Mouse (Mus musculus): ENCODE results near the gene Klhdc9. TPM values are rescaled to one million over a fixed set of nuclear protein-coding genes. Genes with fewer than 3 reads are reported as not detected.

The Klhdc9 gene
- 8.8 and 10.4 TPM in 2 replicates for polyA plus RNA-seq (2012; rRNA removed)

DNA sequence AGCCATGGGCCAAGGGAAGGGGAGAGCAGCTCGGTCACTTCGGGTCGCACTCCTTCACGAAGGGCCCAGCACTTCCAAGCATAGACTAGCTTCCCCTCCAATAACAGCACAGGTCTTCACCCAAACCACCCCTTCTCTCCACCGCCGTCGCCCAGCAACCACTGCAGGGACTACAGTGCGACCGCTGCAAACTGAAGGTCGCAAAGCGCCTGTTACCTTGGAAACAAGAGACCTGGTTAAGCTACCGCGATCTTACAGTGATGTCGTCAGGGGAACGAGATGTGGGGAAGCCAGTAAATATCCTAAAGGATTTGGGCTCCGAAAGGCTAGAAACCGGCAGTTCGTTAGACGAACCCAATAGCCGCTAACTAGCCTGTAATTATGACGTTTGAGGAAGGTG is at the start of gene Klhdc9:
Gene Klhdc9 (minus strand): TSS at position 143 of the 400 bp plus-strand sequence.
- Histone ChIP-seq H3K4me3 (ENCODE audit: insufficient read depth, low read length) (peak within 1 kb of the TSS; percentile 61), H3K4me1 (ENCODE audit: control insufficient read depth, insufficient read depth, low read length) (0 out of 2 replicates have a peak, but pooled peaks cover 1% of the 10 kb centered on the region), H3K27ac (ENCODE audit: insufficient read depth, low read length) (peak within 1 kb of the TSS; percentile 80)
- TF ChIP-seq POLR2A (IDR thresholded peaks at IDR 0.05; ENCODE audit: extremely low read depth, insufficient read depth, low read length) (peak; percentile 82), CTCF (IDR thresholded peaks at IDR 0.05; ENCODE audit: extremely low read depth, insufficient read depth, low read length) (no peak)

DNA sequence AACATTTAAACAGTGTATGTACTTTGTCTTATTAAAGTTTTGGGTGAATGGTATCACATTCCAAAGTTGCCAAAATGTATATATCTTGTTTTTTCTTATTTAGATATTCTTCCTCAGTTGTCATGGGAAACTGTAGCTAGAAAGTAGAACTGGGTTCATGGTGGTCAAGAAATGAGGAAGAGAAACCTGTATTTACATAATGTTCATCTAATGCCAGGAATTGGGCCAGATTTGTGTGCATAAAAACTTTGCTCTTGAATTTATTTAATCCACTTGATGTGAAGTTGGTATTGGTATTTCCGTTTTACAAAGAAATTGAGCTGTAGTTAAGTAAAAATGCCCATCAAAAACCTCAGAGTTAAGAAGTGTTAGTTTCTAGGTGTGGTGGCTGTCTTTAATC is 49.6 kb upstream of the Klhdc9 start:
- H3K4me1 ChIP-seq (ENCODE audit: control insufficient read depth, insufficient read depth, low read length) = no peaks in the 10 kb centered on the region; the same call in 1 of the 2 replicates
- no peak for TF ChIP-seq CTCF (IDR thresholded peaks at IDR 0.05; ENCODE audit: extremely low read depth, insufficient read depth, low read length)
- TF ChIP-seq POLR2A (IDR thresholded peaks at IDR 0.05; ENCODE audit: extremely low read depth, insufficient read depth, low read length) = no peak
- no peak overlapping the region for H3K27ac ChIP-seq (ENCODE audit: insufficient read depth, low read length)
- no peak overlapping the region; the same call in 1 of the 2 replicates for H3K4me3 ChIP-seq (ENCODE audit: insufficient read depth, low read length)

DNA sequence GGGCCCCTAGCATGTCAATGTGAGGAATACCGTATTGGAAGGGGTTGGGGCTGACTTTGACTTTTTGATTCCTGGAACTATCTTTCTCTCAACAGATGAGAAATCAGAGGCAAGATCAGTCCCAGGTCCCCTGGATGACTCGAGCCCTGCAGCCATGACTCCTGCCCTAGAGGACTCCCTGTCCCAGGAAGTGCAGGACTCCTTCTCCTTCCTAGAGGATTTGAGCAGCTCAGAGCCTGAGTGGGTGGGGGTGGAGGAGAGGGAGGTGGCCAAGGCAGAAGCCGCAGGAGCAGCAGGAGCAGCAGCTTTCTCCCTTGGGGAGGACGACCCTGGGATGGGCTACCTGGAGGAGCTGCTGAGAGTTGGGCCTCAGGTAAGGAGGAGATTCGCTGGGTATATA is 46.7 kb upstream of the Klhdc9 start:
- H3K4me3 ChIP-seq (ENCODE audit: insufficient read depth, low read length) = no peak overlapping the region
- H3K4me1 ChIP-seq (ENCODE audit: control insufficient read depth, insufficient read depth, low read length) = no peaks in the 10 kb centered on the region
- TF ChIP-seq POLR2A (IDR thresholded peaks at IDR 0.05; ENCODE audit: extremely low read depth, insufficient read depth, low read length) (no peak), CTCF (IDR thresholded peaks at IDR 0.05; ENCODE audit: extremely low read depth, insufficient read depth, low read length) (no peak)
- H3K27ac ChIP-seq (ENCODE audit: insufficient read depth, low read length) = no peak overlapping the region

DNA sequence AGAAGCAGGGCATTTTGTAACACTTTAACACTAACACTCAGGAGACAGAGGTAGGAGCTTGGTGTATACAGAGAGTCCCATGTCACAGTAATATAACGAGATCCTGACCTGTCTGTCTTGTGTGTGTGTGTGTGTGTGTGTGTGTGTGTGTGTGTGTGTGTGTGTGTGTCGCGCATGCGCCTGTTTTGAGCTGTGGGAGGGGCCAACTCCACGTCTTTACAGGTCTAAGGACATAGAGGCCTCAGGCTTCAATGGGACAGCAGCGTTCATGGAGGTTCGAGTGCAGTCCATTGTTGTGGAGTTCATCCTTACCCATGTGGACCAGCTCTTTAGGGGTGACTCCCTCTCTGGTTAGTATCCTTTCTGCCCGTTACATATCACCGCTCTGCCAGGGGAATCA is 42.4 kb upstream of the Klhdc9 start:
- no peak overlapping the region for H3K27ac ChIP-seq (ENCODE audit: insufficient read depth, low read length)
- no peaks in the 10 kb centered on the region for H3K4me1 ChIP-seq (ENCODE audit: control insufficient read depth, insufficient read depth, low read length)
- no peak for TF ChIP-seq POLR2A (IDR thresholded peaks at IDR 0.05; ENCODE audit: extremely low read depth, insufficient read depth, low read length)
- H3K4me3 ChIP-seq (ENCODE audit: insufficient read depth, low read length) = no peak overlapping the region

DNA sequence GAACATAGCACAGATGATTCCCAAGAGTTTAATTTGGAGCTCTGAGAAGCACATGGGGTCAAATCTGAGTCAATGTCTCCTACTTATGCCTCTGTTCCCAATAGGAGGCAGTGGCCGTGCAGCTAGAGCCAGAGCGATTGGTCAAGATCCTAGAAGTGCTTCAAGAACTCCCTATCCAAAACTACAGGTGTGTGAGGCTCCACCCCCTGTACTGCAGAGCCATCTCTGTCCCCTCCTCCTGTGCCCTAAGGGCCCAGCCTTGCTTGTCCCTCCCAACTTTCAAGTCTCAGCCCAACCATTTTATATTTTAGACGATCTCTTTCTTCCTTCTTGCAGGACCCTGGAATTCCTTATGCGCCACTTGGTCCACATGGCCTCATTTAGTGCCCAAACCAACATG is 41.2 kb upstream of the Klhdc9 start:
- Histone ChIP-seq H3K4me3 (ENCODE audit: insufficient read depth, low read length) (no peak overlapping the region), H3K27ac (ENCODE audit: insufficient read depth, low read length) (no peak overlapping the region), H3K4me1 (ENCODE audit: control insufficient read depth, insufficient read depth, low read length) (no peaks in the 10 kb centered on the region)
- TF ChIP-seq CTCF (IDR thresholded peaks at IDR 0.05; ENCODE audit: extremely low read depth, insufficient read depth, low read length) (no peak), POLR2A (IDR thresholded peaks at IDR 0.05; ENCODE audit: extremely low read depth, insufficient read depth, low read length) (no peak)

DNA sequence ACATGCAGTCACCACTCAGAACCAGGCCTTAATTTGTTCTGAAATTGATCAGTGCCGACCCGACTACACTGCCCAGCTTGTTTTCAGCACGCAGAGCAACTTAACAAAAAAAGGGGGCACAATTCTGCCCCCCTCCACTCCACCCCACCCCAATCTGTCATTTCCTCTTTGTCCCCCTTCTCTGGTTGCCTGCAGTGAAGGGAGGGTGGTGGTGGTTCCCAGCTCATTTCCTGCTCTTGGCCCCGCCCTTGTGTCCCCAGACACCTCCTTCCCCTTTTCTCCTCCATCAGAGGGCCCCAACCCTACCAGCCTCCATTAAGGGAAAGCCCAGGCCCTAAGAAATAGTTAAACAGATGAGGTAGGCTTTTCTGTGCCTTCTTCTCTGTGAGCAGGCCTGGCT is 29.5 kb upstream of the Klhdc9 start:
- H3K4me3 ChIP-seq (ENCODE audit: insufficient read depth, low read length) = no peak overlapping the region
- H3K4me1 ChIP-seq (ENCODE audit: control insufficient read depth, insufficient read depth, low read length) = no peaks in the 10 kb centered on the region
- no peak for TF ChIP-seq POLR2A (IDR thresholded peaks at IDR 0.05; ENCODE audit: extremely low read depth, insufficient read depth, low read length)
- TF ChIP-seq CTCF (IDR thresholded peaks at IDR 0.05; ENCODE audit: extremely low read depth, insufficient read depth, low read length) = no peak
- H3K27ac ChIP-seq (ENCODE audit: insufficient read depth, low read length) = no peak overlapping the region

DNA sequence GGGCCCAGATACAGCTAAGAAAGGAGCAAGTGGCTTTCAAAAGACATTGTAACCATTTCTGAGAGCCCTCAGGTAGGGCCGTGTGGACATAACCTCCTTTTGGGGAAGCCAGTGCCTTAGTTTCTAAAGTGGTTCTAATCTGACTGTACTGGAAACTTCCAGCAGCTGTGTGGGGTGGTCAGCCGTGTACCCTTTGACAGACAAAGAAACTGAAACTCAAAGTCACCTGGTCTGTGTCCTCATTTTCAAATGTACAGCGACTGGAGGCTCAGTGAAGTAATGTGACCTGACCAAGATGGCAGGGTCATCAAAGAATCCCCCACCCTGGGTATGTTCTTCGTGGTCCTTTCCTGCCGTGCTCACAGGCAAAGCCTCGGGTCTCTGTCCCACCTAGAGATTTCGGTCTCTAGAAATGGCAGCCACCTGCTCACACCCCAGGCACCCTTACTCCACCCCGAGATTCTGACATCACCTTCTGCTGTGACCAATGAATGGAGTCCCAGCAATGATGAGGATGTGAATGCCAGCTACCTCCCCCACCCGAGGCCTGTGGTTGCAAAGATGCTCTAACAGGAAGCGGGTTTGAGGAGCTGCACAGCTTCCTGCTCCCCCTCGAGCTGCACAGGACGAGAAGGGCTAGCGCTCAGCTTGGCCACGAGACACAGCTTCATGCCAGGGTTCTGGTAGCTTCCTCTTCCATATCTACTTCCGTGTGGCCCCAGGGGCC is 27.9 kb upstream of the Klhdc9 start, which contains the start of gene Arhgap30:
Gene Arhgap30 (plus strand): TSS at position 579 of the 727 bp plus-strand sequence.
- TF ChIP-seq POLR2A (IDR thresholded peaks at IDR 0.05; ENCODE audit: extremely low read depth, insufficient read depth, low read length) (no peak), CTCF (IDR thresholded peaks at IDR 0.05; ENCODE audit: extremely low read depth, insufficient read depth, low read length) (no peak)
- H3K4me1 ChIP-seq (ENCODE audit: control insufficient read depth, insufficient read depth, low read length) = no peaks in the 10 kb centered on the region
- H3K27ac ChIP-seq (ENCODE audit: insufficient read depth, low read length) = no peak within 1 kb of the TSS
- peak within 1 kb of the TSS; percentile 17; the same call in 1 of the 2 replicates for H3K4me3 ChIP-seq (ENCODE audit: insufficient read depth, low read length)

DNA sequence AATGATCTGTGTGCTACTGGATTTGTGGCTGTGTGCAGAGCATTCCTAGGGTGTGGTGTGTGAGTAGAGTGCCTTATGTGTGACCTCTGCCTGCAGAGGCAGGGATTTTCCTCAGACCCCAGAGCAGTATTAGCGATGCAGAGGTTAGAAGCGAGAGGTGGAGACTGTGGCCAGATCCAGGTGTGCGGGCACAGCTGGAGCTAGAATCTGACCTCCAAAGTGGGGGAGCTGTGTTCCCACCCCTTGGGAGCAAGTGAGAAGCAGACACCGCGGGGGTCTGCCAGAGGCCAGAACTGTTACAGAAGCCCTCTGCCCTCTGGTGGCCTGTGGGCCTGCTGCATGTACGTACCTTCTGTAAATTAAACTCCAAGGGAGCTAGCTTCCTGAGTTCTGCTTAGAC is 26.5 kb upstream of the Klhdc9 start:
- no peak overlapping the region for H3K27ac ChIP-seq (ENCODE audit: insufficient read depth, low read length)
- no peak for TF ChIP-seq POLR2A (IDR thresholded peaks at IDR 0.05; ENCODE audit: extremely low read depth, insufficient read depth, low read length)
- TF ChIP-seq CTCF (IDR thresholded peaks at IDR 0.05; ENCODE audit: extremely low read depth, insufficient read depth, low read length) = 0 out of 2 replicates have a peak, but pooled peaks have one; percentile 4
- no peak overlapping the region for H3K4me3 ChIP-seq (ENCODE audit: insufficient read depth, low read length)
- H3K4me1 ChIP-seq (ENCODE audit: control insufficient read depth, insufficient read depth, low read length) = no peaks in the 10 kb centered on the region

DNA sequence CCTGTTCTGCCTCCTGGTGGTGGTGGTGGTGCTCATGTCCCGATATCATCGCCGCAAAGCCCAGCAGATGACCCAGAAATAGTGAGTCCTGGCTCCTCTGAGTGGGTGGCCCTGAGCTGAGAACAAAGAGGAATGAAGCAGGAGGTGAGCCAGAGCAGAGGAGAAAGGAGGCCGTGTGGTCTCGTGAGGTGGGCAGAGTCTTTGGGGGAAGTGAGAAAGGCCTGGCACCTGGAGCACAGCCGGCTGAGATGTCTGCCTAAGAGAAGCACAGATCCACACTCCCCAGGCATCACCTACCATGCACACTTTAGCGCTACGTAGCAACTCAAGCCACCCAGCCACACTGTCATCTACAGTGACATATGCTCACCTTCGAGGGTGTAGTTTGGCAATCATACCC is 24.6 kb upstream of the Klhdc9 start:
- TF ChIP-seq CTCF (IDR thresholded peaks at IDR 0.05; ENCODE audit: extremely low read depth, insufficient read depth, low read length) (no peak), POLR2A (IDR thresholded peaks at IDR 0.05; ENCODE audit: extremely low read depth, insufficient read depth, low read length) (no peak)
- H3K27ac ChIP-seq (ENCODE audit: insufficient read depth, low read length) = no peak overlapping the region

DNA sequence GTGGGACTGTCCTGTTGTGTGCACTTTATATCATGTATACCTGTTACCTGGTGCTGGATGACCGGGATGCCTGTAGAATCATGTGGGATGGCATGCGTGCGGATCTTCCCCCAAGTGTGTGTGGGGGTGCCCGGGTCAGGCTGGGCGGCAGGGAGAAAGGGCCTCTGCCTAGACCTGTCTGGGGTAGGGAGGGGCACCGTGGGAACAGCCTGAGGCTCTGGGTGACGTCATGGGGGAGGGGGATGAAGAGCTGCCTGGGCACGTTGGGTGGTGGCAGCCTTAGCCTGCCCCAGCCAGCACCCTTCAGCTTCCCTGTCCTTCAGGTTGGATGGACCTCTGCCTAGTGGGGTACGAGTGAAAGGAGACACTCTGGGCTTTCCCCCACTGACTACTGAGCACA is 23.8 kb upstream of the Klhdc9 start:
- Histone ChIP-seq H3K4me3 (ENCODE audit: insufficient read depth, low read length) (no peak overlapping the region), H3K27ac (ENCODE audit: insufficient read depth, low read length) (no peak overlapping the region), H3K4me1 (ENCODE audit: control insufficient read depth, insufficient read depth, low read length) (no peaks in the 10 kb centered on the region)
- no peak for TF ChIP-seq CTCF (IDR thresholded peaks at IDR 0.05; ENCODE audit: extremely low read depth, insufficient read depth, low read length)
- TF ChIP-seq POLR2A (IDR thresholded peaks at IDR 0.05; ENCODE audit: extremely low read depth, insufficient read depth, low read length) = no peak

More for the DNA sequence above, 24.6 kb upstream of the Klhdc9 start:
- H3K4me1 ChIP-seq (ENCODE audit: control insufficient read depth, insufficient read depth, low read length) = no peaks in the 10 kb centered on the region
- H3K4me3 ChIP-seq (ENCODE audit: insufficient read depth, low read length) = no peak overlapping the region
